Mouse (Mus musculus) heart, embryonic 15.5 days (tissue): ENCODE data around the gene Manbal. TPM values are rescaled to one million over a fixed set of nuclear protein-coding genes. Genes with fewer than 3 reads are reported as not detected.

Experiments
- ATAC-seq: fragments of 200-750 bp; cut with Nextera tagmentation; replicated peaks from 2 replicates; pipeline ENCODE4 v1.8.0; 2017; ENCODE audit warnings: low read depth, moderate TSS enrichment; ENCODE audit not compliant: insufficient number of reproducible peaks, insufficient read depth, low FRiP score
- H3K27ac ChIP-seq: fragments of 300-500 bp; sonication (generic); 2 replicates; pipeline ENCODE4 v1.5.1; 2015; ENCODE audit warnings: mild to moderate bottlenecking, inconsistent platforms
- H3K27me3 ChIP-seq: fragments of 300-500 bp; sonication (generic); 2 replicates; pipeline ENCODE4 v1.6.1; 2015; ENCODE audit warnings: inconsistent platforms
- H3K36me3 ChIP-seq: fragments of 300-500 bp; sonication (generic); 2 replicates; pipeline ENCODE4 v1.6.1; 2015; ENCODE audit warnings: mild to moderate bottlenecking, inconsistent platforms
- H3K4me1 ChIP-seq: fragments of 300-500 bp; sonication (generic); replicated peaks from 2 replicates; pipeline ENCODE4 v1.6.1; 2015; ENCODE audit warnings: inconsistent platforms
- H3K4me2 ChIP-seq: fragments of 300-500 bp; sonication (generic); 2 replicates; pipeline ENCODE4 v1.6.1; 2015; ENCODE audit warnings: inconsistent platforms, mild to moderate bottlenecking, moderate library complexity
- H3K4me3 ChIP-seq: fragments of 300-500 bp; sonication (generic); 2 replicates; pipeline ENCODE4 v1.5.1; 2015; ENCODE audit warnings: mild to moderate bottlenecking, inconsistent platforms
- H3K9ac ChIP-seq: fragments of 300-500 bp; sonication (generic); 2 replicates; pipeline ENCODE4 v1.6.1; 2015; ENCODE audit warnings: mild to moderate bottlenecking, inconsistent platforms
- H3K9me3 ChIP-seq: fragments of 300-500 bp; sonication (generic); replicated peaks from 2 replicates; pipeline ENCODE4 v1.6.1; 2016; ENCODE audit warnings: inconsistent platforms
- WGBS: fragments of 180-500 bp; shearing (Covaris S2); methylation state at CpG from one replicate; pipeline ENCODE4 v1.1.7; 2015; ENCODE audit warnings: mixed read lengths; 5-methylcytosine and 5-hydroxymethylcytosine counted together
- polyA plus RNA-seq: library from polyadenylated mRNA; unstranded; fragments of >200 nt; fragmentation: Nextera tagmentation; extraction: Ambion mirVana; gene quantifications from 2 replicates; pipeline ENCODE4 v1.2.1, GENCODE M21; 2015

Gene Manbal
- polyA plus RNA-seq, result 49.7 and 62.0 TPM in 2 replicates

- H3K27ac ChIP-seq, result peak within 1 kb of the TSS; percentile 94
- H3K36me3 ChIP-seq, result no peaks in the 10 kb centered on the region
- 4% methylated on average over 42 of the region's 42 CpGs for WGBS
- no peaks in the 10 kb centered on the region for H3K27me3 ChIP-seq
- H3K4me2 ChIP-seq, result peak within 1 kb of the TSS; percentile 81
- peak within 1 kb of the TSS; percentile 94 for H3K9ac ChIP-seq
- peaks cover 27% of the 10 kb centered on the region for H3K4me1 ChIP-seq
- H3K9me3 ChIP-seq, result no peaks in the 10 kb centered on the region
- H3K4me3 ChIP-seq, result peak within 1 kb of the TSS; percentile 95
- ATAC-seq, result peak; percentile 80
These were observed at the start of gene Manbal for GRCm38 (mm10) chr2:157367184-157367893. Gene Manbal, plus strand, starts transcription at chr2:157367594.

GRCm38 (mm10) chr2:157320135-157320534, 47.3 kb upstream of the Manbal start:
- Histone ChIP-seq H3K9me3 (no peaks in the 10 kb centered on the region), H3K4me1 (peaks cover 18% of the 10 kb centered on the region), H3K4me3 (no peak overlapping the region), H3K27ac (no peak overlapping the region), H3K36me3 (peaks cover 73% of the 10 kb centered on the region), H3K9ac (no peak overlapping the region), H3K4me2 (no peak overlapping the region), H3K27me3 (no peaks in the 10 kb centered on the region)
- 87% methylated on average over 8 of the region's 8 CpGs for WGBS
- no peak for ATAC-seq

GRCm38 (mm10) chr2:157320886-157321285, 46.5 kb upstream of the Manbal start:
- no peak for ATAC-seq
- Histone ChIP-seq H3K36me3 (peaks cover 71% of the 10 kb centered on the region), H3K4me2 (no peak overlapping the region), H3K4me1 (peaks cover 18% of the 10 kb centered on the region), H3K9me3 (no peaks in the 10 kb centered on the region), H3K27me3 (no peaks in the 10 kb centered on the region), H3K4me3 (no peak overlapping the region), H3K9ac (no peak overlapping the region), H3K27ac (no peak overlapping the region)
- 56% methylated on average over 5 of the region's 5 CpGs for WGBS

GRCm38 (mm10) chr2:157322029-157322766, 45.2 kb upstream of the Manbal start:
- peaks cover 11% of the 10 kb centered on the region; the same call in 1 of the 2 replicates for H3K4me1 ChIP-seq
- H3K27ac ChIP-seq, result no peak overlapping the region
- no peak overlapping the region for H3K4me3 ChIP-seq
- no peak for ATAC-seq
- no peaks in the 10 kb centered on the region for H3K9me3 ChIP-seq
- 80% methylated on average over 5 of the region's 5 CpGs for WGBS
- H3K9ac ChIP-seq, result no peak overlapping the region
- H3K4me2 ChIP-seq, result no peak overlapping the region
- H3K36me3 ChIP-seq, result peaks cover 67% of the 10 kb centered on the region
- no peaks in the 10 kb centered on the region for H3K27me3 ChIP-seq

DNA sequence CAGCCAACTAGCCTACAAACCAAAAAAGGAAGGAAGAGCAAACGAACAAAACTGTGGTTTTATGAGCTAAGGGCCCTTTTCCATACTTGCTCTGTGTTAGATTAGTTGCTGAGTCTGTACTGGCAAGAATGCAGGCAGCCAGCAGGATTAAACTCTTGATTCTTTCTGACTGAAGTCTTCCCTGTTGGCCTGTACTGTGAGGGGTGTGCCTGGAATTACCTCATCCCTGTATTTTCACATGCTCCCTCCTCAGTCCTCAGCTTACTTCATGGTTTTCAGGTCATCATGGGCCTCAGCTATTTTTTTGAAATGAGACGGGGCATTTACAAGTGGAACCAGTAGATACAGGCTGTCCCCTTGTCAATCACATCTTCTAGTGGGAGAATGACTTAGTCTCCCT, 42.2 kb upstream of the Manbal start:
- Histone ChIP-seq H3K4me3 (no peak overlapping the region), H3K36me3 (peaks cover 55% of the 10 kb centered on the region), H3K27ac (no peak overlapping the region), H3K4me2 (no peak overlapping the region), H3K9me3 (no peaks in the 10 kb centered on the region), H3K9ac (no peak overlapping the region), H3K27me3 (no peaks in the 10 kb centered on the region), H3K4me1 (no peaks in the 10 kb centered on the region)
- ATAC-seq, result no peak
- WGBS, result 71% methylated on average over 2 of the region's 2 CpGs

DNA sequence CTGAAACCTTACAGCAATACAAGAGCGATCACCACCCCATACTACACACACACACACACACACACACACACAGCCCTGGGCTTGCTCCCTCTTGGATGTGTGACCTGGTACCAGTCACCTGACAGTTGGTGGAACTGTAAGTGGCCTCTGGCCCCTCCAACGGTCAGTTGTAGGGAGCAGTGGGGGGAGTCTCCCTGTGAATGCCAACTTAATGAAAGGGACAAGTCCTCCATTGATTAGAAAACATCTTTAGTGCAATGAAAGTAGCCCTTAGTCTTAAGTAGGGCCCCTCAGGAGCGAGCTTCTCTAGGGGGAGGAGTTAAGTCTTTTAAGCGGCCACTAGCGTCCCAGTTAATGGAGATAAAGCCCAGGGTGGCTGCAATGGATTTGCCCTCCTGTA, 39.3 kb upstream of the Manbal start:
- H3K27ac ChIP-seq, result no peak overlapping the region
- 52% methylated on average over 5 of the region's 5 CpGs for WGBS

GRCm38 (mm10) chr2:157328570-157328969, 38.8 kb upstream of the Manbal start:
- Histone ChIP-seq H3K9me3 (no peaks in the 10 kb centered on the region), H3K4me1 (no peaks in the 10 kb centered on the region), H3K36me3 (peaks cover 27% of the 10 kb centered on the region), H3K4me3 (no peak overlapping the region), H3K27me3 (no peaks in the 10 kb centered on the region), H3K27ac (no peak overlapping the region), H3K9ac (no peak overlapping the region), H3K4me2 (no peak overlapping the region)
- 34% methylated on average over 11 of the region's 11 CpGs for WGBS
- no peak for ATAC-seq

More for the DNA sequence above, 39.3 kb upstream of the Manbal start:
- no peaks in the 10 kb centered on the region for H3K9me3 ChIP-seq
- H3K4me1 ChIP-seq, result no peaks in the 10 kb centered on the region
- no peak overlapping the region for H3K4me2 ChIP-seq
- H3K27me3 ChIP-seq, result no peaks in the 10 kb centered on the region
- peaks cover 31% of the 10 kb centered on the region for H3K36me3 ChIP-seq
- H3K4me3 ChIP-seq, result no peak overlapping the region
- no peak overlapping the region for H3K9ac ChIP-seq
- ATAC-seq, result no peak

DNA sequence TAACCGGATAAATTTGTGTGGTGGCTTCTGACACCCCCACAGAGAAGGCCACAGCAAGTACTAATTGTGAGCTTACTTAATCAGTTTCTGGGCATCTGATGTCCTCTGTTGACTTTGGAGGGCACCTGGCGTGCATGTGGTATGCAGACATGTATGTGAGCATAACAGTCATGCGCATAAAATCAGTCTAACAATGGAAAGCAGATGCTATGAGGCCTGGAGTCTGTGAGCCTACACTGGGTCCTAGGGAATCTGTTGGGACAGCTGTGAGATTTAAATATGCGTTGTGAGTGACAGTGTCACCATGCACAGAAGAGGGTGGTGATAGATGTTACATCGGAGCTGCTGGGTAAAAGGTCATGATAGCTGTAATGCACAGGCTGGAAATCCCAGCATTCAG, 35.3 kb upstream of the Manbal start:
- no peaks in the 10 kb centered on the region for H3K9me3 ChIP-seq
- no peak for ATAC-seq
- no peaks in the 10 kb centered on the region for H3K4me1 ChIP-seq
- peaks cover 2% of the 10 kb centered on the region; the same call in 1 of the 2 replicates for H3K36me3 ChIP-seq
- no peak overlapping the region for H3K27ac ChIP-seq
- H3K4me3 ChIP-seq, result no peak overlapping the region
- H3K27me3 ChIP-seq, result 0 out of 2 replicates have a peak, but pooled peaks cover under 1% of the 10 kb centered on the region
- no peak overlapping the region for H3K4me2 ChIP-seq
- no peak overlapping the region for H3K9ac ChIP-seq
- WGBS, result 68% methylated on average over 5 of the region's 5 CpGs

- no peak; the same call in 1 of the 2 replicates for ATAC-seq
- H3K27me3 ChIP-seq, result 0 out of 2 replicates have a peak, but pooled peaks cover 3% of the 10 kb centered on the region
- H3K9me3 ChIP-seq, result no peaks in the 10 kb centered on the region
- no peak overlapping the region for H3K4me3 ChIP-seq
- H3K36me3 ChIP-seq, result no peaks in the 10 kb centered on the region
- no peaks in the 10 kb centered on the region for H3K4me1 ChIP-seq
- no peak overlapping the region for H3K4me2 ChIP-seq
- H3K9ac ChIP-seq, result no peak overlapping the region
- WGBS, result 42% methylated on average over 5 of the region's 5 CpGs
- no peak overlapping the region for H3K27ac ChIP-seq
These were observed 28.7 kb upstream of the Manbal start for GRCm38 (mm10) chr2:157338663-157339062.

DNA sequence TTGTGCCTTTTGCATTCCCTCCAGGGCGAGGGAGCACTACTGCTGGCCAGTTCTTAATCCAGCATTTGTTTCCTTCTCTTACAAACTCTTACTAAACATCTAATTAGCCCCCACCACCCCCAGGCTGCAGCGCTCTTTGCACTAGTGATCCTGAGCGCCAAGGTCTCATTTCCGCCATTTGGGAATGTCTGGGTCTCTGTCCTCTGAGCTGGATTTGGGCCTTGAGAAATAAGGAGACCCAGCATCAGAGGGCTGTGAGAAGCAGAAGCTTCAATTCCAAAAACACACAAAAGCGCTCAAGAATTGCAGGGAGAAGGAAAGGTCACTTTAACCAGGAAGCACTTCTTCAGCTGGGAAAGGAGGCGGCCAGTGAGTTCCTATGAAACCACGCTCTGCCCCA, 27.9 kb upstream of the Manbal start:
- ATAC-seq, result no peak
- Histone ChIP-seq H3K4me2 (no peak overlapping the region), H3K9me3 (no peaks in the 10 kb centered on the region), H3K4me3 (no peak overlapping the region), H3K27me3 (0 out of 2 replicates have a peak, but pooled peaks cover 3% of the 10 kb centered on the region), H3K27ac (no peak overlapping the region), H3K9ac (no peak overlapping the region), H3K4me1 (no peaks in the 10 kb centered on the region), H3K36me3 (no peaks in the 10 kb centered on the region)
- 70% methylated on average over 7 of the region's 7 CpGs for WGBS

DNA sequence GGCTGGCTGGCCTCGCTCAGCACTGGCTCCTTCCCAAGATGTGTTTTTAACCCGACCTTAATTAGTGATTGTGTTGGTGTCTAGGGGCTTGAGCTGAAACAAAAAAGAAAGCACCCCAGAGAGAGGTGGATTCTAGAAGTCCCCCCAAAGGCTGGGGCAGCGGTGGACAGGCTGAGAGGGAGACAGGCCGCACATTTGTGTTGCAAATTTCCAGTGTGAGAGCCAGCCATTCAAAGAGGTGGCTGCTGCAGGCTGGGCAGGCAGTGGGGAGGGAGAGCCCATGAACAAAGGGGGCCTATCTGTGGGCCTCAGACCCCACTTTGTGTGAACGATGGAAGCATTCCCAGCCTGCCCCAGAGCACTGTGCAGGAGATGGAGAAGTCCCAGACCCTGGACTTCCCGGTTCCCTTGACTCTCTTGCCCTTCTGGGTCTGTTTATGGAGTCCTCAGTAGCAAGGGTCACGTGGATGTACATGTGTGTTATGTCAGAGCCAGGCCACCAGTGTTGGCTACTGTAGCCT, 27.1 kb upstream of the Manbal start:
- Histone ChIP-seq H3K9me3 (no peaks in the 10 kb centered on the region), H3K9ac (no peak overlapping the region), H3K4me3 (no peak overlapping the region), H3K27ac (no peak overlapping the region), H3K36me3 (no peaks in the 10 kb centered on the region), H3K4me1 (no peaks in the 10 kb centered on the region), H3K27me3 (0 out of 2 replicates have a peak, but pooled peaks cover 3% of the 10 kb centered on the region), H3K4me2 (no peak overlapping the region)
- ATAC-seq, result no peak
- WGBS, result 46% methylated on average over 7 of the region's 7 CpGs
